Mouse (Mus musculus): ENCODE measurements around the gene Metrn.

DNA sequence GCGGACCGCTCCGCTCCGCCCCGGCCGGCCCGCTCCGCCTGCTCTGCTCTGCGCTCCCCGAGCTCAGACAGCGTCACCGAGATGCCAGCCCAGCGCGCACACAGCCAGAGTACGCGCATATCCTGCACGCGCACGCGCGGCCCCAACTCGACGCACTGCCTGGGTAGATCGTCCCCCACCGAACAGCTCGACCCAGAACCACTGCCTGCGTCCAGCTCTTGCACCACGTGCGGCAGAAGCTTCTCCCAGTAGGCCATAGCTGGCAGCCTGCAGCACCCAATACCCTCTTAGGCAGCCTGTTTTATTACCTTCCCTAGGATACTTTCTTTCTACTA lies 40.1 kb upstream of the Metrn start, which contains the start of gene Rhbdl1:
- TF ChIP-seq CTCF (IDR thresholded peaks at IDR 0.05; ENCODE audit: control insufficient read depth, insufficient read depth, insufficient read length) (no peak), FOSL1 (IDR thresholded peaks at IDR 0.05; ENCODE audit: insufficient read depth, low read length, poor library complexity, severe bottlenecking) (no peak), USF1 (IDR thresholded peaks at IDR 0.05; ENCODE audit: low read depth) (no peak), MAX (IDR thresholded peaks at IDR 0.05) (no peak), MYOG (IDR thresholded peaks at IDR 0.05; ENCODE audit: control insufficient read depth, extremely low read depth, insufficient read length) (no peak), MYOD1 (IDR thresholded peaks at IDR 0.05; ENCODE audit: control insufficient read depth, insufficient read length, low read depth) (no peak)
